Mouse (Mus musculus): ENCODE data around the gene Sh3d21. TPM values are rescaled to one million over a fixed set of nuclear protein-coding genes. Genes with fewer than 3 reads are reported as not detected.

The Sh3d21 gene
- polyA plus RNA-seq, 1 experiment = 5.5 TPM

DNA sequence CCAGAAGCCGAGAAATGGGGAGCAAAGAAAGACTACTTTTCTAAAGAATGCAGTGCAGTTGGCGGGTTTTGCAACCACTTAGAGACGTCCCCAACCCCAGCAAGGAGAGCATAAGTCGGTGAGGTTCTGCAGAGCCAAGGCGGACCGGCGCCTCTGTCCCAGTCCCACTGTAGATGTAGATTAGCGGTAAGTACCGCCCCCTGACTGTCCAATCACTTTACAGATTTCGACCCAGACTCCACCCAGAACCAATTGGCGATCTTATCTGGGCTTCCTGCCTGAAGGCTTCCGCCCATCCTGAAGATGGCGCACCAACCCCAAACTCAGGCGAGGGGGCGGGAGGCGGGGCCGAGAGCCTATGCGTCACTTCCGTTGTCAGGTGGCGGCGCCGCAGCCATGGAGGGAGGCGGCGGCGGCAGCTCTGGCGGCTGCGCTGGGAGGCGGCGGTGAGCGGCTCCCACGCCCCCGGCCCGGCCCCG, 59.7 kb downstream of the Sh3d21 start, which contains the start of gene Stk40:
Gene Stk40 (plus strand): TSS at position 368 of the 479 bp plus-strand sequence.
- H3K4me1 ChIP-seq (ENCODE audit: control insufficient read depth, insufficient read depth, low read length) = peaks cover 39% of the 10 kb centered on the region
- peak within 1 kb of the TSS; percentile 87 for H3K27ac ChIP-seq (ENCODE audit: insufficient read depth, low read depth, low read length)
- no peaks in the 10 kb centered on the region for H3K36me3 ChIP-seq (ENCODE audit: control insufficient read depth, insufficient read depth, low read length)
- peak; percentile 98 for DNase-seq
- H3K27me3 ChIP-seq (replicated peaks; ENCODE audit: control insufficient read depth, insufficient read depth, low read length) = no peaks in the 10 kb centered on the region
- H3K4me3 ChIP-seq (ENCODE audit: insufficient read depth, low read depth, low read length) = peak within 1 kb of the TSS; percentile 86
- TF ChIP-seq POLR2A (IDR thresholded peaks at IDR 0.05; ENCODE audit: low read depth, low read length) (peak; percentile 73), CTCF (conservative IDR thresholded peaks at IDR 0.05; ENCODE audit: insufficient read depth, insufficient read length, low read depth, low read length) (peak; percentile 70)
- under 1% methylated on average over 34 of the region's 34 CpGs for WGBS

DNA sequence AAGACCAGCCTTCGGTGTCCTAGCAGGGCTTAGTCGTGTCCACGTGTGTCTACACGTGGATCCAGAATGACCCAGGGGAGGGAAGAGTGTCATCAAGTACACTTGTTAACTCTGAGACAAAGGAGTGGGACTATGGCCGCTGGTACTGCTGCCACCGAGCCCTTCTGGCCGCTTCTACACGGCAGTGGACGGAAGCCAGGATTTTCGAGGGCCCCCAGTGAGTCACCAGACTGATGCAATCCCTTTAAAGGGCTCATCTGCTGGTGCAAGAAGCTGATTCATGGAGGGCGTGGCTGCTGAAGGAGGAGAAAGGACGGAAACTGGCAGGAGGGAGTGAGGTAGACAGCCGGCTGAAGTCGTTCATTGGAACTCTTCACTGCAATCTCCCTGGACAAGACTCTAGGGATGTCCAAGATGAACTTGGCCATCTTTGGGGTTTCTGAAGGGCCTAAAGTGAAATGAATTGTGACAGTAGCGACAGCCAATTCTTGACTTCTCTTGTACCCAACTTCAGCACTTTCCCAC, 60.2 kb downstream of the Sh3d21 start:
- Histone ChIP-seq H3K4me1 (ENCODE audit: control insufficient read depth, insufficient read depth, low read length) (peaks cover 34% of the 10 kb centered on the region), H3K27me3 (replicated peaks; ENCODE audit: control insufficient read depth, insufficient read depth, low read length) (no peaks in the 10 kb centered on the region), H3K27ac (ENCODE audit: insufficient read depth, low read depth, low read length) (peak overlapping the region; percentile 75), H3K4me3 (ENCODE audit: insufficient read depth, low read depth, low read length) (peak overlapping the region; percentile 38), H3K36me3 (ENCODE audit: control insufficient read depth, insufficient read depth, low read length) (no peaks in the 10 kb centered on the region)
- TF ChIP-seq POLR2A (IDR thresholded peaks at IDR 0.05; ENCODE audit: low read depth, low read length) (no peak), CTCF (conservative IDR thresholded peaks at IDR 0.05; ENCODE audit: insufficient read depth, insufficient read length, low read depth, low read length) (no peak)
- WGBS = under 1% methylated on average over 15 of the region's 15 CpGs
- DNase-seq = peak; percentile 92

DNA sequence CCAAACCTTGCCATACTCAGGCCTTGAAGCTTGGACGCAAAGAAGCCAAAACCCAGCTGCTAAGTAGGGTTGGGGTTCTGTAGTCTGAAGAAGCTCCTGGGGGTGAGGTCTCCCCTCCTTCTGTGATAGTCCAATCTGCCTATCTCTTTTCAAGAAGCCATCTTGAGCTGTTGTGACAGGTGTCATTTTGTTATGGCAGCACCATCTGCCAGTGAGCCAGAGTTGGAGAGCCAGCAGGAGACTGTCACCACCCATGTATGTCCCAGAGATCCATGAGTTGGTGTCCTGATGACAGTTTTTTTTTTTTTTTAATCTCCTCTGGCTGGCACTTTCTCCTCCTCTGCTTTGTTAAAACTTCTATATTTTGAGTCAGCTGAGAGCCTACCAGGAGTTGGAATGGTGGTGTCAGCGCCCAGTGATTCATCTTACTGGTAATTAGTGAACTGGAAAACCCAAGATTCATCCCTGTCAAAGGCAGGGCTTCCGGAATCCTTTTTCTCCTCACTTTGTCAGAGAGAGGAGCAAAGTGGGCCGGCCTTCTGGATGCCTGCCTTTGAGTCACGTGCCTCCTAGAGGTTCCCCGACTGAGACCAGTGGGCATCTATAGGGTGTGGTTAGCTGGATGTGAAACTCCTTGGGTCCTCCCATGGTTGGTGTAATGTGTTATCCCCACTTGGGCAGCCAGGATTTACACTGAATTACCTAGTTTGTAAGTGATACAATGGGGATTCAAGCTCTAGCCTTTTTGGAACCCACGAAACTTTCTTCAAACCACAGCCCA, 61.0 kb downstream of the Sh3d21 start:
- Histone ChIP-seq H3K4me1 (ENCODE audit: control insufficient read depth, insufficient read depth, low read length) (peaks cover 25% of the 10 kb centered on the region), H3K4me3 (ENCODE audit: insufficient read depth, low read depth, low read length) (no peak overlapping the region), H3K27me3 (replicated peaks; ENCODE audit: control insufficient read depth, insufficient read depth, low read length) (no peaks in the 10 kb centered on the region), H3K36me3 (ENCODE audit: control insufficient read depth, insufficient read depth, low read length) (no peaks in the 10 kb centered on the region), H3K27ac (ENCODE audit: insufficient read depth, low read depth, low read length) (peak overlapping the region; percentile 75)
- DNase-seq = peak; percentile 60
- no peak for TF ChIP-seq CTCF (conservative IDR thresholded peaks at IDR 0.05; ENCODE audit: insufficient read depth, insufficient read length, low read depth, low read length)
- no peak for TF ChIP-seq POLR2A (IDR thresholded peaks at IDR 0.05; ENCODE audit: low read depth, low read length)
- 43% methylated on average over 7 of the region's 7 CpGs for WGBS

DNA sequence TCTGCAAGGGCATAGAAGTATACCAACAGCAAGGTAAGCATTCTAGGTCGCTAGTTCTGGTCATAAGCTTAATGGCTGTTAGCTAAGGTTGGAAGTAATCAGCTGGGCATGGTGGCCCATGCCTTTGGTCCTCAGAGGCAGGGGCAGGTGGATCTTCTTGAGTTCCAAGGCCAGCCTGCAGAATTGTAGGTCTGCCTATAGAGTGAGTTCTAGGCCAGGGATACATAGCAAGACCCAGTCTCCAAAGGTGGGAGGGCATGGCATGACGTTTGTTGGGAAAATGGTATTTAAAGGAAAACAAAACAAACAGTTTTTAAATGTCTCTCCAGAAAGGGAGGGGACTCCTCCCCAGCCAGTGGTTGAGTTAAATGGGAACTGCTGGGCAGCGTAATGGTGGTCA, 62.5 kb downstream of the Sh3d21 start:
- no peak for DNase-seq
- no peaks in the 10 kb centered on the region for H3K27me3 ChIP-seq (replicated peaks; ENCODE audit: control insufficient read depth, insufficient read depth, low read length)
- TF ChIP-seq CTCF (conservative IDR thresholded peaks at IDR 0.05; ENCODE audit: insufficient read depth, insufficient read length, low read depth, low read length) = no peak
- TF ChIP-seq POLR2A (IDR thresholded peaks at IDR 0.05; ENCODE audit: low read depth, low read length) = no peak
- H3K4me3 ChIP-seq (ENCODE audit: insufficient read depth, low read depth, low read length) = no peak overlapping the region
- H3K4me1 ChIP-seq (ENCODE audit: control insufficient read depth, insufficient read depth, low read length) = peaks cover 17% of the 10 kb centered on the region; the same call in 1 of the 2 replicates
- no peak overlapping the region for H3K27ac ChIP-seq (ENCODE audit: insufficient read depth, low read depth, low read length)
- H3K36me3 ChIP-seq (ENCODE audit: control insufficient read depth, insufficient read depth, low read length) = no peaks in the 10 kb centered on the region
- 82% methylated on average over 3 of the region's 3 CpGs for WGBS

Other genes with a start within 250 kb of the Sh3d21 start
- 1.3 and 2.2 TPM in 2 replicates for gene Csf3r, start 138.9 kb downstream of the Sh3d21 start, polyA plus RNA-seq (2012; rRNA removed)
- 38.2 and 49.4 TPM in 2 replicates for gene Mrps15, start 116.6 kb downstream of the Sh3d21 start, polyA plus RNA-seq (2012; rRNA removed)
- gene Oscp1, start 104.9 kb downstream of the Sh3d21 start, polyA plus RNA-seq (2012; rRNA removed) = 2.5 and 3.3 TPM in 2 replicates
- 36.5 TPM in 2 replicates for gene Lsm10, start 66.9 kb downstream of the Sh3d21 start, polyA plus RNA-seq (2012; rRNA removed)
- gene Stk40, start 59.5 kb downstream of the Sh3d21 start, polyA plus RNA-seq (2012; rRNA removed) = 38.3 and 38.9 TPM in 2 replicates
- gene Eva1b, start 15.7 kb downstream of the Sh3d21 start, polyA plus RNA-seq (2012; rRNA removed) = 68.8 and 101 TPM in 2 replicates
- 40.4 and 51.0 TPM in 2 replicates for gene Thrap3, start 39.3 kb upstream of the Sh3d21 start, polyA plus RNA-seq (2012; rRNA removed)
- gene Map7d1, start 92.9 kb upstream of the Sh3d21 start, polyA plus RNA-seq (2012; rRNA removed) = 28.3 and 30.3 TPM in 2 replicates
- 57.7 and 75.5 TPM in 2 replicates for gene Trappc3, start 98.8 kb upstream of the Sh3d21 start, polyA plus RNA-seq (2012; rRNA removed)
- gene Col8a2, start 123.3 kb upstream of the Sh3d21 start, polyA plus RNA-seq (2012; rRNA removed) = 0.27 and 0.31 TPM in 2 replicates
- 36.0 and 43.0 TPM in 2 replicates for gene Adprhl2, start 158.2 kb upstream of the Sh3d21 start, polyA plus RNA-seq (2012; rRNA removed)
- 1.1 and 2.0 TPM in 2 replicates for gene Tekt2, start 162.2 kb upstream of the Sh3d21 start, polyA plus RNA-seq (2012; rRNA removed)

All from kidney, adult 2 months (tissue).